Mouse (Mus musculus) hindbrain, embryonic 11.5 days (tissue): ENCODE measurements at regions not wholly inside any gene's neighbourhood (a gene's known extent, or its start where the extent isn't known, plus 50 kb on each side); places are given as distances from the start of the nearest gene placed in this dataset.

Experiments used
- ATAC-seq: fragments of 200-750 bp; cut with Nextera tagmentation; 2 replicates; pipeline ENCODE4 v1.8.0; 2017; ENCODE audit warnings: mild to moderate bottlenecking, moderate TSS enrichment, moderate library complexity; ENCODE audit not compliant: low FRiP score
- DNase-seq: peaks from one replicate; pipeline ENCODE4 v3.0.0-alpha.2; 2015; ENCODE audit warnings: low spot score
- H3K27ac ChIP-seq: fragments of 300-500 bp; sonication (generic); 2 replicates; pipeline ENCODE4 v1.5.1; 2014; ENCODE audit warnings: mild to moderate bottlenecking, low read depth, low read length
- H3K27me3 ChIP-seq: fragments of 300-500 bp; sonication (generic); 2 replicates; pipeline ENCODE4 v1.6.1; 2014; ENCODE audit warnings: mild to moderate bottlenecking, low read length, moderate library complexity, mixed read lengths; ENCODE audit not compliant: control insufficient read depth, insufficient read depth
- H3K36me3 ChIP-seq: fragments of 300-500 bp; sonication (generic); 2 replicates; pipeline ENCODE4 v1.6.1; 2014; ENCODE audit warnings: mild to moderate bottlenecking, low read length, moderate library complexity, mixed read lengths; ENCODE audit not compliant: control insufficient read depth, insufficient read depth
- H3K4me1 ChIP-seq: fragments of 300-500 bp; sonication (generic); replicated peaks from 2 replicates; pipeline ENCODE4 v1.6.1; 2014; ENCODE audit warnings: low read length, mixed read lengths; ENCODE audit not compliant: control insufficient read depth, insufficient read depth
- H3K4me2 ChIP-seq: fragments of 300-500 bp; sonication (generic); replicated peaks from 2 replicates; pipeline ENCODE4 v1.6.1; 2014; ENCODE audit warnings: mild to moderate bottlenecking, low read depth, low read length
- H3K4me3 ChIP-seq: fragments of 300-500 bp; sonication (generic); 2 replicates; pipeline ENCODE4 v1.5.1; 2014; ENCODE audit warnings: low read depth, low read length
- H3K9ac ChIP-seq: fragments of 300-500 bp; sonication (generic); 2 replicates; pipeline ENCODE4 v1.6.1; 2014; ENCODE audit warnings: low read depth, low read length
- H3K9me3 ChIP-seq: fragments of 300-500 bp; sonication (generic); 2 replicates; pipeline ENCODE4 v1.6.1; 2016; ENCODE audit warnings: low read length; ENCODE audit not compliant: control insufficient read depth
- WGBS: fragments of 180-500 bp; shearing (Covaris S2); extraction: QIAGEN DNeasy Blood & Tissue Kit; methylation state at CpG from one replicate; pipeline ENCODE4 v1.1.7; 2014; 5-methylcytosine and 5-hydroxymethylcytosine counted together

- Histone ChIP-seq H3K9ac (no peak overlapping the region), H3K4me2 (no peak overlapping the region), H3K4me1 (no peaks in the 10 kb centered on the region), H3K27me3 (no peaks in the 10 kb centered on the region), H3K27ac (no peak overlapping the region), H3K9me3 (no peaks in the 10 kb centered on the region), H3K36me3 (no peaks in the 10 kb centered on the region), H3K4me3 (no peak overlapping the region)
- DNase-seq, result no peak
- no peak for ATAC-seq
Measured at GRCm38 (mm10) chr1:143946933-143947332, 57.0 kb downstream of the Rgs2 start.

- Histone ChIP-seq H3K27ac (no peak overlapping the region), H3K9ac (no peak overlapping the region), H3K4me2 (no peak overlapping the region), H3K4me3 (no peak overlapping the region), H3K27me3 (no peaks in the 10 kb centered on the region), H3K9me3 (no peaks in the 10 kb centered on the region), H3K36me3 (no peaks in the 10 kb centered on the region), H3K4me1 (no peaks in the 10 kb centered on the region)
- DNase-seq, result no peak
- 89% methylated on average over 5 of the region's 5 CpGs for WGBS
- no peak for ATAC-seq
Measured at GRCm38 (mm10) chr1:143941465-143941864, 62.5 kb downstream of the Rgs2 start.

- Histone ChIP-seq H3K4me1 (no peaks in the 10 kb centered on the region), H3K4me2 (no peak overlapping the region), H3K9me3 (no peaks in the 10 kb centered on the region), H3K9ac (no peak overlapping the region), H3K27ac (no peak overlapping the region), H3K36me3 (no peaks in the 10 kb centered on the region), H3K4me3 (no peak overlapping the region), H3K27me3 (no peaks in the 10 kb centered on the region)
- ATAC-seq (no peak), DNase-seq (no peak)
- WGBS, result 52% methylated on average over 2 of the region's 2 CpGs
Measured at GRCm38 (mm10) chr1:143939511-143939910, 64.5 kb downstream of the Rgs2 start.

DNA sequence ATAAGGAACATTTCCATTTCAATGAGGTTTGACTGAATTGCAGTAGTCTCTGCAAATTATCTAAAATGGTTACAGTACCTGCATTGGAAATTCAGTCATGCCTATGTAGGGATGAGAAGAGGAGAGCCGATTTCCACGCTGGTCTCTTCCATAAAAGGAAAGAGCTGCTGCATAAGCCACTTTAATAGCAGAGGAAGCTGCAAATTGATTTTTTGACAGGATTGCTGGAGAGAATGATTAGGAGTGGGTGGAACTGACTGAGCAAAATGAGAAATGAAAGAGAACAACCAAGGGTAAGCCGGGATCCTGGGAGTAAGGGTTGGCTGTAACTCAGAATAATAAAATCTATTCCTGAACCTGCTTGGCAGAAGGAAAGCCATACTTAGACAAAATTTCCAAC lies 65.4 kb downstream of the Rgs2 start:
- ATAC-seq, result no peak
- 82% methylated on average over 3 of the region's 3 CpGs for WGBS

GRCm38 (mm10) chr1:143930798-143931197 lies 73.2 kb downstream of the Rgs2 start:
- H3K36me3 ChIP-seq, result no peaks in the 10 kb centered on the region
- H3K27me3 ChIP-seq, result no peaks in the 10 kb centered on the region
- ATAC-seq, result no peak
- no peaks in the 10 kb centered on the region for H3K4me1 ChIP-seq
- no peak for DNase-seq
- H3K4me2 ChIP-seq, result no peak overlapping the region
- H3K4me3 ChIP-seq, result no peak overlapping the region
- H3K27ac ChIP-seq, result no peak overlapping the region
- WGBS, result 95% methylated on average over 3 of the region's 3 CpGs
- no peaks in the 10 kb centered on the region for H3K9me3 ChIP-seq
- H3K9ac ChIP-seq, result no peak overlapping the region

More for the DNA sequence above, 65.4 kb downstream of the Rgs2 start:
- no peak overlapping the region for H3K9ac ChIP-seq
- no peak overlapping the region for H3K4me2 ChIP-seq
- DNase-seq, result no peak
- no peaks in the 10 kb centered on the region for H3K36me3 ChIP-seq
- H3K27me3 ChIP-seq, result no peaks in the 10 kb centered on the region
- H3K4me1 ChIP-seq, result no peaks in the 10 kb centered on the region
- H3K9me3 ChIP-seq, result no peaks in the 10 kb centered on the region
- H3K27ac ChIP-seq, result no peak overlapping the region
- H3K4me3 ChIP-seq, result no peak overlapping the region

DNA sequence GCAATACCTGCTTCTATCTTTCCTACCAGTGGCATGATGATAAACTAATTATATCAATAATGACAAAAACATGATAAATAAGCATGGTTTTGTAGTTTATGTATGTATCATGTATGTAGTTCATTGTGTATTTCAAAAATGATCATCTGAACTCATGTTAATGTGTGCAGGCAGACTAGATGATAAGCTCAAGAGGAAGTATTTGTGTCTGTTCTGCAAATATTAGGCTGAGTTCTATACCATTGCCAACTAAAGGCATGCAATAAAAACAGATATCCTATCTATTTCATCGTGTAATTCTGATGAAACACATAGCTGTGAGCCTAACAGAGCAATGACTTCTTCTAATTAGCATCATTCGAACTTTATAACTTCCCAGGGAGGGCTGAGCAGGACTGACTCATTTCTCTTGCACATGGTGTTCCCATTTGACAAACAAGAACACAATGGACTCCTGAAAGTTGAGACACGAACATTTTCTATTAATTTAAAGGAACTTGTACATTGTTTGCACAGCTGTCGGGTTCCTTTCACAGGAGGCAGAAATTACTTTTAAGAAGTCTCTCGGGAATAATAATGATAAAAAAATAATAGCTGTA lies 74.3 kb downstream of the Rgs2 start:
- H3K4me3 ChIP-seq, result no peak overlapping the region
- 61% methylated on average over 5 of the region's 5 CpGs for WGBS
- DNase-seq, result no peak

DNA sequence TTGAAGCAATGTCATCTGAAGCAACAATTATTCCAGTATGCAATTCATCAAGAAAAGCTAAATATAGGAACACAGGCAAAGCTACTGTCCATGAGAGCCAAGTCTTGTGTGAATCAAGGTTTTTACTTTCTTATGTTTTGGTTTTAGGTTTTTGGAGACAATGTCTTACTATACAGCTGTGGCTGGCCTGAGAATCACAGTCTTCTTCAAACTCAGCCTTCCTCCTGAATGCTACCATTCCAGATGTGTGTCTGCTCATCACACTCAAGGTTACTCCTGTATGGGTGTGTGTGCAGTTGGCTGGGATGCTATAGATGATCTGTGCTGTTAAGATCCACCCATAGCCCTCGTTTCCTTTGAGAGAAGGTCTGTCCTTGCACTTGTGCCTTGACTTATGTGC lies 81.5 kb downstream of the Rgs2 start:
- no peaks in the 10 kb centered on the region for H3K36me3 ChIP-seq
- no peaks in the 10 kb centered on the region; the same call in 1 of the 2 replicates for H3K4me1 ChIP-seq
- H3K27ac ChIP-seq, result no peak overlapping the region
- WGBS, result 73% methylated on average over 1 of the region's 1 CpGs
- ATAC-seq, result no peak
- H3K27me3 ChIP-seq, result no peaks in the 10 kb centered on the region
- DNase-seq, result no peak
- no peak overlapping the region for H3K4me2 ChIP-seq
- no peak overlapping the region for H3K4me3 ChIP-seq
- no peak overlapping the region for H3K9ac ChIP-seq
- no peaks in the 10 kb centered on the region for H3K9me3 ChIP-seq

More for the DNA sequence above, 74.3 kb downstream of the Rgs2 start:
- H3K36me3 ChIP-seq, result no peaks in the 10 kb centered on the region
- no peak for ATAC-seq
- no peaks in the 10 kb centered on the region for H3K9me3 ChIP-seq
- no peak overlapping the region for H3K9ac ChIP-seq
- no peak overlapping the region for H3K27ac ChIP-seq
- H3K27me3 ChIP-seq, result no peaks in the 10 kb centered on the region
- H3K4me2 ChIP-seq, result no peak overlapping the region
- no peaks in the 10 kb centered on the region for H3K4me1 ChIP-seq

GRCm38 (mm10) chr1:143920256-143920655 lies 83.7 kb downstream of the Rgs2 start:
- Histone ChIP-seq H3K27me3 (no peaks in the 10 kb centered on the region), H3K9me3 (no peaks in the 10 kb centered on the region), H3K9ac (no peak overlapping the region), H3K4me3 (no peak overlapping the region), H3K4me1 (no peaks in the 10 kb centered on the region; the same call in 1 of the 2 replicates), H3K4me2 (no peak overlapping the region), H3K36me3 (no peaks in the 10 kb centered on the region), H3K27ac (no peak overlapping the region)
- DNase-seq, result peak; percentile 21
- peak; percentile 73 for ATAC-seq
- 47% methylated on average over 7 of the region's 7 CpGs for WGBS

GRCm38 (mm10) chr1:143918949-143919348 lies 85.0 kb downstream of the Rgs2 start:
- Histone ChIP-seq H3K36me3 (no peaks in the 10 kb centered on the region), H3K9me3 (no peaks in the 10 kb centered on the region), H3K4me1 (no peaks in the 10 kb centered on the region; the same call in 1 of the 2 replicates), H3K4me3 (no peak overlapping the region), H3K27ac (no peak overlapping the region), H3K9ac (no peak overlapping the region), H3K27me3 (no peaks in the 10 kb centered on the region), H3K4me2 (no peak overlapping the region)
- WGBS, result 74% methylated on average over 5 of the region's 5 CpGs
- ATAC-seq (no peak), DNase-seq (no peak)
